Mouse (Mus musculus) kidney, embryonic 16.5 days (tissue): ENCODE measurements around the gene Klf9. TPM values are rescaled to one million over a fixed set of nuclear protein-coding genes. Genes with fewer than 3 reads are reported as not detected.

Experiments
- ATAC-seq: fragments of 200-750 bp; cut with Nextera tagmentation; 2 replicates; pipeline ENCODE4 v1.8.0; 2017; ENCODE audit warnings: moderate TSS enrichment; ENCODE audit not compliant: low FRiP score, low TSS enrichment
- H3K27ac ChIP-seq: fragments of 300-500 bp; sonication (generic); 2 replicates; pipeline ENCODE4 v1.5.1; 2014; ENCODE audit warnings: low read length
- H3K27me3 ChIP-seq: fragments of 300-500 bp; sonication (generic); 2 replicates; pipeline ENCODE4 v1.6.1; 2014; ENCODE audit warnings: low read length, control low read depth, mixed read lengths; ENCODE audit not compliant: insufficient read depth
- H3K36me3 ChIP-seq: fragments of 300-500 bp; sonication (generic); 2 replicates; pipeline ENCODE4 v1.6.1; 2014; ENCODE audit warnings: low read length, control low read depth, mixed read lengths; ENCODE audit not compliant: insufficient read depth
- H3K4me1 ChIP-seq: fragments of 300-500 bp; sonication (generic); 2 replicates; pipeline ENCODE4 v1.6.1; 2014; ENCODE audit warnings: low read length, control low read depth, mixed read lengths; ENCODE audit not compliant: insufficient read depth
- H3K4me2 ChIP-seq: fragments of 300-500 bp; sonication (generic); replicated peaks from 2 replicates; pipeline ENCODE4 v1.6.1; 2014; ENCODE audit warnings: low read depth, low read length
- H3K4me3 ChIP-seq: fragments of 300-500 bp; sonication (generic); 2 replicates; pipeline ENCODE4 v1.5.1; 2014; ENCODE audit warnings: mild to moderate bottlenecking, low read length
- H3K9ac ChIP-seq: fragments of 300-500 bp; sonication (generic); replicated peaks from 2 replicates; pipeline ENCODE4 v1.6.1; 2014; ENCODE audit warnings: low read length
- H3K9me3 ChIP-seq: fragments of 300-500 bp; sonication (generic); 2 replicates; pipeline ENCODE4 v1.6.1; 2016; ENCODE audit warnings: low read length, control low read depth
- WGBS: fragments of 180-500 bp; shearing (Covaris S2); extraction: QIAGEN DNeasy Blood & Tissue Kit; methylation state at CpG from one replicate; pipeline ENCODE4 v1.1.7; 2014; 5-methylcytosine and 5-hydroxymethylcytosine counted together
- microRNA counts: library from miRNA; unstranded; fragments of <30 nt; microRNA quantifications from one replicate; lab custom pipeline; 2016
- microRNA-seq: library from miRNA; unstranded; fragments of <30 nt; microRNA quantifications from one replicate; pipeline ENCODE4, GENCODE M21; 2016
- polyA plus RNA-seq: library from polyadenylated mRNA; unstranded; fragments of >200 nt; fragmentation: Nextera tagmentation; extraction: Ambion mirVana; gene quantifications from 2 replicates; pipeline ENCODE4 v1.2.1, GENCODE M21; 2015

Klf9 gene
- polyA plus RNA-seq, 1 experiment from 2014 or later: 6.5 TPM

DNA sequence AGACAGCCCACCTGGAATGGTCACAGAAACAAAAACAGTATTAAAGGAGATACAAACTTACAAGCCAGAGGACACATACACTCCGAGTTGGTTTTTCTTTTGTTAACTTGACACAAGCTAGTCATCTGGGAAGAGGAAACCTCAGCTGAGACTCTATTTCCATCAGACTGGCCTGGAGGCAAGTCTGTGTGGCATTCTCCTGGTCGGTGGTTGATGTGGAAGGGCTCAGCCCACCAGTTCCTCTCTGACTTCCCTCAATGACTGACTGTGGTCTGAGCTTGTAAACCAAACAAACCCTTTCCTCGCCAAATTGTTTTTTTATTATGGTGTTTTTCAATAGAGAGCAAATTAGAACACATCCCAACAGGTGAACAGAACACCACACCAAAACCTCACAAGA lies 52.0 kb downstream of the Klf9 start:
- H3K27me3 ChIP-seq: no peaks in the 10 kb centered on the region
- H3K9me3 ChIP-seq: no peaks in the 10 kb centered on the region
- H3K4me3 ChIP-seq: no peak overlapping the region
- 75% methylated on average over 3 of the region's 3 CpGs for WGBS
- H3K27ac ChIP-seq: no peak overlapping the region
- no peak overlapping the region for H3K9ac ChIP-seq
- H3K36me3 ChIP-seq: peaks cover 7% of the 10 kb centered on the region; the same call in 1 of the 2 replicates
- no peak for ATAC-seq
- H3K4me2 ChIP-seq: no peak overlapping the region
- no peaks in the 10 kb centered on the region for H3K4me1 ChIP-seq

DNA sequence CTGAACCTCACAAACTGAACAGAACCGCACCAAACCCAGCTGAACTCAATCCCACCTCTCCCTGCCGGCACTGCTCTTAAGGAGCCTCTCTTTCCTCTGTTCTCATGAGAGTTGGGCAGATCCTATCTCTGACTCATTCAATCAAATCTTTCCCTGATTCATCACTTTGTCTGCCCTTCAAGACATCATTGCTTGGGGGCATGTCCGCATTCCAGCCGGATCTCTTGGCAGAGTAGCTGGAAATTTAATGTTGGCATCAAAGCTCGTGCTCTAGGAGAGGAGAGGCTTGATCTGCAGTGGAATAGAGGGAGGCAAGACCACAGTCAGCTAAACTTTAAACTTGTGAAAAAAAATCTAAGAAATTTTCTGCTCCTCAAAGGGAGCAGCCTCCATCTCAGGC lies 61.1 kb downstream of the Klf9 start:
- Histone ChIP-seq H3K4me3 (no peak overlapping the region), H3K36me3 (peaks cover 23% of the 10 kb centered on the region), H3K4me2 (no peak overlapping the region), H3K27me3 (no peaks in the 10 kb centered on the region), H3K9ac (no peak overlapping the region), H3K9me3 (peaks cover 12% of the 10 kb centered on the region), H3K4me1 (no peaks in the 10 kb centered on the region), H3K27ac (no peak overlapping the region)
- no peak for ATAC-seq
- WGBS: 98% methylated on average over 5 of the region's 5 CpGs

DNA sequence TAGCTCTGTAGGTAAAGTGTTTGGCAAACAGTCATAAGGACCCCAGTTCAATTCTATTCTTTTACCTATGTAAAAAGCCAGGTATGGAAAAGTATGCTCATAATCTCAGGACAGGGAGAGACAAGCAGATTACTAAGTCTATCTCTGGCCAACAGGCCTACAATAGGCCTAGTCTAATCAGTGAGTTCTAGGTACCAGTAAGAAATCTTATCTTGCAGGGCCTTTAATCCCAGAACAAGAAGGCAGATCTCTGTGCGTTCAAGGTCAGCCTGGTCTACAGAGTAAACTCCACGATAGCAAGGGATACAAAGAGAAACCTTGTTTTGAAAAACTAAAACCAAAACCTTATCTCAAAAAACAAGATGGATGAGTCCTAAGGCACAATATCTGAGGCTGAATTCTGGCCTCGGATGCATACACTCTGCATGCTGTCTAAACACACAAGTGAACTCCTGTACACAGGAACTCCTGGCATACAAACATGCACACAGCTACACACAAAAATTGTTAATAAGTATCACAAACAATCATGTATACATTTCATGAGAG lies 62.6 kb downstream of the Klf9 start:
- Histone ChIP-seq H3K4me3 (no peak overlapping the region), H3K4me2 (no peak overlapping the region), H3K9me3 (peaks cover 12% of the 10 kb centered on the region), H3K27ac (no peak overlapping the region), H3K36me3 (peaks cover 27% of the 10 kb centered on the region), H3K9ac (no peak overlapping the region), H3K4me1 (no peaks in the 10 kb centered on the region), H3K27me3 (no peaks in the 10 kb centered on the region)
- 97% methylated on average over 3 of the region's 3 CpGs for WGBS
- no peak for ATAC-seq

DNA sequence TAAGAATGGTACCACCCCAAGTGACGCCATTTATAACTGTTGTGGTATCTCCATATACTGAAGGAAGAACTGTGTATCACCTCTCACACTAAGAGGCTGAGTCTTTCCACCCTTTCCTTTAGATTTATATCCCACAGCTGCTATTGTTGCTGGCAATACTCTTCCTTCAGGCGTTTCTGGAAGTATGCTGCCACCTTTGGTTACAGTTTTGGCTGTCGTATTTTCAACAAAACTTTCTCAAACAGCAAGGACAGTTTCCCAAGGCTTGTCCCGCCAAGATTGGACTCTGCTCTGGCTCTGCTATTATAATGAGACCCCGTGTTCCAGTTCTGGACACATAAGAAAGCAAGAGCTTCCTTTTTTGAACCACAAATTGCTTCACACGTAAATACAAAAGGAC lies 70.3 kb downstream of the Klf9 start:
- 83% methylated on average over 6 of the region's 6 CpGs for WGBS
- Histone ChIP-seq H3K4me2 (no peak overlapping the region), H3K9me3 (no peaks in the 10 kb centered on the region), H3K27me3 (no peaks in the 10 kb centered on the region), H3K4me3 (no peak overlapping the region), H3K36me3 (peaks cover 36% of the 10 kb centered on the region), H3K27ac (no peak overlapping the region), H3K4me1 (no peaks in the 10 kb centered on the region), H3K9ac (no peak overlapping the region)
- ATAC-seq: no peak

- H3K4me3 ChIP-seq: no peak overlapping the region
- ATAC-seq: no peak
- WGBS: 90% methylated on average over 8 of the region's 8 CpGs
- H3K36me3 ChIP-seq: peaks cover 39% of the 10 kb centered on the region
- no peak overlapping the region for H3K27ac ChIP-seq
- no peak overlapping the region for H3K9ac ChIP-seq
- H3K9me3 ChIP-seq: no peaks in the 10 kb centered on the region
- no peaks in the 10 kb centered on the region for H3K4me1 ChIP-seq
- no peaks in the 10 kb centered on the region for H3K27me3 ChIP-seq
- H3K4me2 ChIP-seq: no peak overlapping the region
Observed at GRCm38 (mm10) chr19:23214326-23214725, 73.3 kb downstream of the Klf9 start.

MicroRNAs within 50 kb of the gene (microRNA counts, 519-probe panel; counts per million panel counts)
- microRNA mmu-miR-1192 (lab: Ali Mortazavi, UCI): 104 counts per million, percentile 35 among the panel's probes with 10 or more counts

Small RNA genes within 50 kb of the gene (microRNA-seq; reads per million reads assigned to microRNA genes)
- not detected for gene Mir1192

Other genes with a start within 250 kb of the Klf9 start
- 27.6 and 32.2 TPM in 2 replicates for gene Smc5, start 132.7 kb downstream of the Klf9 start, polyA plus RNA-seq